Mouse (Mus musculus): ENCODE measurements around the gene Pkd1l2. TPM values are rescaled to one million over a fixed set of nuclear protein-coding genes. Genes with fewer than 3 reads are reported as not detected.

The Pkd1l2 gene
- polyA plus RNA-seq, 1 experiment from 2014 or later = not detected

DNA sequence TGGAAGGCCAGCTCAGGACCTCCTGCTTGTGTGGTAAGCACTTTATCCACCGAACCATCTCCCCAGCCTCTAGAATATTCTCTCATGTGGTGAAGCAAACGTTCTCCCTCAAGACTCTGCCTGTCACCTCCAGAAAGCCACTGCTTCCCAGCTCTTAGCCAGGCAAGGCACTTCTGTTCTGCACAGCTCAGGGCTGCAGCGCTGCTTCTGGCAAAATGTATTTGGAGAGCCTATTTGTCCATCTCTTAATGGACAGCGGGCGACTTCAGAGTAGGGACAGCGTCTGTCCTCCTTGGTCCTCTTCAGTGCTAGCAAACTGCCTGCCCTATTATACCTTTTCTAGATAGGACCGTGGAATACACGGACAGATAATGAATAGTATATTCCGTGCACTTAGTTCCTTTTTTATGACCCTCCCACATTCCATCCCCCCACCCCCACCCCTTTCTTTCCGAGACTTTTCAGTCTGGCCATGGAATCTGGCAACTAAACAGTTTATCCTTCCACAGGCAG is 14.9 kb upstream of the Pkd1l2 start:
- no peak overlapping the region for H3K4me2 ChIP-seq (ENCODE audit: low read depth, low read length, severe bottlenecking)
- H3K27ac ChIP-seq (ENCODE audit: low read depth, low read length) = no peak overlapping the region
- H3K4me1 ChIP-seq (replicated peaks; ENCODE audit: control insufficient read depth, insufficient read depth, low read length) = no peaks in the 10 kb centered on the region
- H3K9me3 ChIP-seq (ENCODE audit: control insufficient read depth, low read length) = no peaks in the 10 kb centered on the region
- no peak for DNase-seq (ENCODE audit: low spot score)
- no peak for ATAC-seq (replicated peaks; ENCODE audit: low FRiP score)
- WGBS = 81% methylated on average over 10 of the region's 10 CpGs
- no peak overlapping the region for H3K4me3 ChIP-seq (ENCODE audit: low read depth, low read length)
- H3K9ac ChIP-seq (ENCODE audit: low read length) = no peak overlapping the region
- H3K36me3 ChIP-seq (ENCODE audit: control insufficient read depth, insufficient read depth, low read length) = no peaks in the 10 kb centered on the region
- H3K27me3 ChIP-seq (ENCODE audit: control insufficient read depth, insufficient read depth, low read length) = no peaks in the 10 kb centered on the region

- Histone ChIP-seq H3K27ac (ENCODE audit: low read depth, low read length) (no peak within 1 kb of the TSS), H3K4me3 (ENCODE audit: low read depth, low read length) (no peak within 1 kb of the TSS), H3K27me3 (ENCODE audit: control insufficient read depth, insufficient read depth, low read length) (no peaks in the 10 kb centered on the region), H3K4me2 (ENCODE audit: low read depth, low read length, severe bottlenecking) (no peak within 1 kb of the TSS), H3K36me3 (ENCODE audit: control insufficient read depth, insufficient read depth, low read length) (no peaks in the 10 kb centered on the region), H3K4me1 (replicated peaks; ENCODE audit: control insufficient read depth, insufficient read depth, low read length) (no peaks in the 10 kb centered on the region), H3K9me3 (ENCODE audit: control insufficient read depth, low read length) (no peaks in the 10 kb centered on the region), H3K9ac (ENCODE audit: low read length) (no peak within 1 kb of the TSS)
- ATAC-seq (replicated peaks; ENCODE audit: low FRiP score) (no peak), DNase-seq (ENCODE audit: low spot score) (no peak)
- WGBS = 67% methylated on average over 12 of the region's 12 CpGs
Measured at GRCm38 (mm10) chr8:117095647-117096046, 13.4 kb upstream of the Pkd1l2 start, which contains the start of gene Bco1. Gene Bco1, plus strand, starts transcription at chr8:117095854.

DNA sequence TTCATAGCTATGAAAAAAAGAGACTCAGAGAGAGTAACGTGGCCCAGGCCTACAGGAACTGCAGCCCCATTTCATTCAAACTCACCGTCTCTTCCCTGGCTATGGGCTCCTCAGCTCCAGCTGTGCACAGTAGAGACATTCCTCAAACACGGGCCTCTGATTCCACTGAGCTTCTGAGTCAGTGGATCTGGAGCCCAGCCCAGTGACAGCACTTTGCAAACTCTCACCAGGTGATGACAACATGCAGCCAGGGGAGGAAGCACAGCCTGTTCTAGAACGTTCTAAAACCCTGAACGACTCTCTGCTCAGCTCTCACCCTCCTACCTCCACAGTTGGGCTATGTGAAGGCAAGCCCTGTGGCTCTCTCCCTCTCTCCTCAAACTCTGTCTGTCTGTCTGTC is 11.8 kb upstream of the Pkd1l2 start:
- H3K9me3 ChIP-seq (ENCODE audit: control insufficient read depth, low read length) = no peaks in the 10 kb centered on the region
- H3K9ac ChIP-seq (ENCODE audit: low read length) = no peak overlapping the region
- no peaks in the 10 kb centered on the region for H3K4me1 ChIP-seq (replicated peaks; ENCODE audit: control insufficient read depth, insufficient read depth, low read length)
- no peaks in the 10 kb centered on the region for H3K36me3 ChIP-seq (ENCODE audit: control insufficient read depth, insufficient read depth, low read length)
- no peak overlapping the region for H3K4me2 ChIP-seq (ENCODE audit: low read depth, low read length, severe bottlenecking)
- ATAC-seq (replicated peaks; ENCODE audit: low FRiP score) (no peak), DNase-seq (ENCODE audit: low spot score) (no peak)
- H3K27ac ChIP-seq (ENCODE audit: low read depth, low read length) = no peak overlapping the region
- no peaks in the 10 kb centered on the region for H3K27me3 ChIP-seq (ENCODE audit: control insufficient read depth, insufficient read depth, low read length)
- WGBS = 75% methylated on average over 5 of the region's 5 CpGs
- H3K4me3 ChIP-seq (ENCODE audit: low read depth, low read length) = no peak overlapping the region

GRCm38 (mm10) chr8:117089802-117090201 is 7.6 kb upstream of the Pkd1l2 start:
- Histone ChIP-seq H3K9me3 (ENCODE audit: control insufficient read depth, low read length) (no peaks in the 10 kb centered on the region), H3K4me3 (ENCODE audit: low read depth, low read length) (no peak overlapping the region), H3K27me3 (ENCODE audit: control insufficient read depth, insufficient read depth, low read length) (no peaks in the 10 kb centered on the region), H3K36me3 (ENCODE audit: control insufficient read depth, insufficient read depth, low read length) (no peaks in the 10 kb centered on the region), H3K4me2 (ENCODE audit: low read depth, low read length, severe bottlenecking) (no peak overlapping the region), H3K4me1 (replicated peaks; ENCODE audit: control insufficient read depth, insufficient read depth, low read length) (no peaks in the 10 kb centered on the region), H3K27ac (ENCODE audit: low read depth, low read length) (no peak overlapping the region), H3K9ac (ENCODE audit: low read length) (no peak overlapping the region)
- ATAC-seq (replicated peaks; ENCODE audit: low FRiP score) (no peak), DNase-seq (ENCODE audit: low spot score) (no peak)
- WGBS = 95% methylated on average over 4 of the region's 4 CpGs

- ATAC-seq (replicated peaks; ENCODE audit: low FRiP score) (no peak), DNase-seq (ENCODE audit: low spot score) (no peak)
- H3K27me3 ChIP-seq (ENCODE audit: control insufficient read depth, insufficient read depth, low read length) = no peaks in the 10 kb centered on the region
- no peaks in the 10 kb centered on the region for H3K9me3 ChIP-seq (ENCODE audit: control insufficient read depth, low read length)
- H3K27ac ChIP-seq (ENCODE audit: low read depth, low read length) = no peak overlapping the region
- H3K4me2 ChIP-seq (ENCODE audit: low read depth, low read length, severe bottlenecking) = no peak overlapping the region
- no peaks in the 10 kb centered on the region for H3K36me3 ChIP-seq (ENCODE audit: control insufficient read depth, insufficient read depth, low read length)
- no peak overlapping the region for H3K9ac ChIP-seq (ENCODE audit: low read length)
- H3K4me1 ChIP-seq (replicated peaks; ENCODE audit: control insufficient read depth, insufficient read depth, low read length) = no peaks in the 10 kb centered on the region
- H3K4me3 ChIP-seq (ENCODE audit: low read depth, low read length) = no peak overlapping the region
Measured at GRCm38 (mm10) chr8:117087036-117087435, 4.8 kb upstream of the Pkd1l2 start.

DNA sequence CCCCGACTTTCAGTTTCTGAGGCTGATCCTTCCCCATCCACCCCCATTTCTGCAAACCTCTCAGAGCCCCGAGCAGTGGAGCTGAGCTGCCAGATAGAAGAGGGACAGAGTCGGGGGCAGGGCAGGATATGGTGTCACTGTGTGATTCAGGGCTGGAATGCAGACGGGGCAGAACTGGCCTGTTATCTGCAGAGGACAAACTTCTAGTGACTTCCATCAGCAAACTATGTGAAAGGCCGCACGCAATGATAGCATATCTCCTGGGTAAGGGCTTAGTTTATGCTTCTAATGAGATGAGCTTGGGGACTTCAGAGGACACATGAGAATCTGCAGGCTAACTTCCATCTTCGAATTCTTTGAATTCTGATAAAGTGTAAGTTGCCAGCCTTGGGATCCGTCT is 3.3 kb upstream of the Pkd1l2 start:
- DNase-seq (ENCODE audit: low spot score) (no peak), ATAC-seq (replicated peaks; ENCODE audit: low FRiP score) (no peak)
- Histone ChIP-seq H3K9ac (ENCODE audit: low read length) (no peak overlapping the region), H3K4me3 (ENCODE audit: low read depth, low read length) (no peak overlapping the region), H3K9me3 (ENCODE audit: control insufficient read depth, low read length) (no peaks in the 10 kb centered on the region), H3K4me1 (replicated peaks; ENCODE audit: control insufficient read depth, insufficient read depth, low read length) (no peaks in the 10 kb centered on the region), H3K36me3 (ENCODE audit: control insufficient read depth, insufficient read depth, low read length) (no peaks in the 10 kb centered on the region), H3K27me3 (ENCODE audit: control insufficient read depth, insufficient read depth, low read length) (no peaks in the 10 kb centered on the region), H3K4me2 (ENCODE audit: low read depth, low read length, severe bottlenecking) (no peak overlapping the region), H3K27ac (ENCODE audit: low read depth, low read length) (no peak overlapping the region)
- 67% methylated on average over 8 of the region's 8 CpGs for WGBS

DNA sequence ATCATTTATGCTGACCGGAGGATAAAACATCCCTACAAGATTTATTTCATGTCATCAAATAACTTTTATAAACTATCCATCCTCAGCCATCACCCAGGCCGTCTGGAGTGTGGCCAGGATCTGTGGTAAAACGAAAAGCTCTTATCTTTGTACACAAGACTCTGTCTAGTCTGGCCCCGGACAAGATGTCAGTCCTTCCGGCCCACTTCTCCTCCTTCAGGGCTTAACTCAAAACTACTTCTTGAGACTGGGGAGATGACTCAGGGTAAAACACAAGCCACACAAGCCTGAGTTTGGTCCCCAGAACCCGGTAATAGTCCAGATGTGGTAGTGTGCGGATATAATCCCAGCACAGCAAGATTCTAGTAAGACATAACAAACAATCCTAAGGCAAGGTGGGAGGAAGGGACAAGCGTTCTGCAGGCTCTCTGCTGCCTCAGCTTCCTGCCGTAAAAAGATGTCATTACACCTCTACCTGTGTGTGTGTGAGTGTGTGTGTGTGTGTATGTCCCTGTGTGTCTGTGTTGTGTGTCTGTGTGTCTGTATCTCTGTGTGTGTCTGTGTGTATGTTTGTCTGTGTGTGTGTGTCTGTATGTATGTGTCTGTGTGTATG is 804 bp upstream of the Pkd1l2 start:
- H3K9me3 ChIP-seq (ENCODE audit: control insufficient read depth, low read length) = no peaks in the 10 kb centered on the region
- 83% methylated on average over 9 of the region's 9 CpGs for whole genome bisulfite sequencing
- no peak for ATAC-seq (replicated peaks; ENCODE audit: low FRiP score)

DNA sequence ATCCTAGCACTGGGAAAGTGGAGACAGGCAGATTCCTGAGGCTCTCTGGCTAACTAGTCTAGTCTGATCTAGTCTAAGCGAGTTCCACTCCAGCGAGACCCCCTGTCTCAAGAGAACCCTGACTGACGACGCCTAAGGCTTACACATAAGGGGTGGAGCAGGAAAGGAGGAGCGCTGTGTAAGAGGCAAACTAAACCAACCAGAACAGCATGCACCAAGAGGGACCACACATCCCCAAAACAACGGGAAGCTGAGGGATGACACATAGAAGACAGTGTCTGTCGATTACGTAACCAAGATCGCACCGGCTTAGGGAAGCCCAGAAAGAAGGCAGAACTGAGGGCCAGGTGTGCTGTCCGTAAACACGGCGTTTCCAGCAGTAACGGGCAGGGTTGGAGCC is 2.6 kb downstream of the Pkd1l2 start:
- H3K4me1 ChIP-seq (replicated peaks; ENCODE audit: control insufficient read depth, insufficient read depth, low read length) = no peaks in the 10 kb centered on the region
- 91% methylated on average over 14 of the region's 14 CpGs for WGBS
- no peaks in the 10 kb centered on the region for H3K9me3 ChIP-seq (ENCODE audit: control insufficient read depth, low read length)
- H3K4me3 ChIP-seq (ENCODE audit: low read depth, low read length) = no peak overlapping the region
- no peak overlapping the region for H3K4me2 ChIP-seq (ENCODE audit: low read depth, low read length, severe bottlenecking)
- H3K27me3 ChIP-seq (ENCODE audit: control insufficient read depth, insufficient read depth, low read length) = no peaks in the 10 kb centered on the region
- no peaks in the 10 kb centered on the region for H3K36me3 ChIP-seq (ENCODE audit: control insufficient read depth, insufficient read depth, low read length)
- ATAC-seq (replicated peaks; ENCODE audit: low FRiP score) = no peak
- DNase-seq (ENCODE audit: low spot score) = no peak
- H3K27ac ChIP-seq (ENCODE audit: low read depth, low read length) = no peak overlapping the region
- no peak overlapping the region for H3K9ac ChIP-seq (ENCODE audit: low read length)

More for the DNA sequence above, 804 bp upstream of the Pkd1l2 start:
- Histone ChIP-seq H3K4me2 (ENCODE audit: low read depth, low read length, severe bottlenecking) (no peak overlapping the region), H3K4me3 (ENCODE audit: low read depth, low read length) (no peak overlapping the region), H3K27ac (ENCODE audit: low read depth, low read length) (no peak overlapping the region), H3K36me3 (ENCODE audit: control insufficient read depth, insufficient read depth, low read length) (no peaks in the 10 kb centered on the region), H3K9ac (ENCODE audit: low read length) (no peak overlapping the region), H3K4me1 (replicated peaks; ENCODE audit: control insufficient read depth, insufficient read depth, low read length) (no peaks in the 10 kb centered on the region), H3K27me3 (ENCODE audit: control insufficient read depth, insufficient read depth, low read length) (no peaks in the 10 kb centered on the region)
- DNase-seq (ENCODE audit: low spot score) = no peak

- no peak overlapping the region for H3K27ac ChIP-seq (ENCODE audit: low read depth, low read length)
- ATAC-seq (replicated peaks; ENCODE audit: low FRiP score) (no peak), DNase-seq (ENCODE audit: low spot score) (no peak)
- H3K36me3 ChIP-seq (ENCODE audit: control insufficient read depth, insufficient read depth, low read length) = no peaks in the 10 kb centered on the region
- H3K4me1 ChIP-seq (replicated peaks; ENCODE audit: control insufficient read depth, insufficient read depth, low read length) = no peaks in the 10 kb centered on the region
- H3K9ac ChIP-seq (ENCODE audit: low read length) = no peak overlapping the region
- no peaks in the 10 kb centered on the region for H3K9me3 ChIP-seq (ENCODE audit: control insufficient read depth, low read length)
- no peak overlapping the region for H3K4me2 ChIP-seq (ENCODE audit: low read depth, low read length, severe bottlenecking)
- H3K4me3 ChIP-seq (ENCODE audit: low read depth, low read length) = no peak overlapping the region
- WGBS = 89% methylated on average over 7 of the region's 7 CpGs
- H3K27me3 ChIP-seq (ENCODE audit: control insufficient read depth, insufficient read depth, low read length) = no peaks in the 10 kb centered on the region
Measured at GRCm38 (mm10) chr8:117078367-117078926, 3.8 kb downstream of the Pkd1l2 start.
